Mouse (Mus musculus): ENCODE data around the gene Usp40. TPM values are rescaled to one million over a fixed set of nuclear protein-coding genes. Genes with fewer than 3 reads are reported as not detected.

The Usp40 gene
- polyA plus RNA-seq, 1 experiment: 7.5 TPM

DNA sequence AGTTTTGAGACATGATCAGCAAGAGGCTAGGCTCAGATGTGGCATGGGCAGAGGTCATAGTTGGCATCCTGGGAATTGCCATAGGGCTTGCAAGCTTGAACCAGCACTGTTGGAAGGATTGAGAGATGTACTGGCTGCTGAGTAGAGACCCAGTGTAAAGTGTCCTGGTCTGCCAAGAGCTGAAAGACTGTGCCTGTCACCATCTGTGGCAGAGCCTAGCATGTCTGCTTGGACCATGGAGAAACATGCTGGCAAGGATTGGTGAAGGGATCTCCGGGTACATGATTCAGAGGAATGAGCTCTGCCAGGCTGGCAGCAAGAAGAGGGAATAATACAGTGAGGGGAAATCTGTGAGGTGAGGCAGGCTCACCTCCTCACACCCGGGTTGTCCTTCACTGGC lies 90.3 kb downstream of the Usp40 start:
- Histone ChIP-seq H3K27ac (ENCODE audit: control insufficient read depth, insufficient read depth, low read length) (no peak overlapping the region), H3K4me1 (replicated peaks; ENCODE audit: control insufficient read depth, insufficient read depth, low read length) (no peaks in the 10 kb centered on the region), H3K27me3 (ENCODE audit: control insufficient read depth, insufficient read depth, low read length) (no peaks in the 10 kb centered on the region), H3K36me3 (ENCODE audit: control insufficient read depth, insufficient read depth, low read length) (peaks cover 80% of the 10 kb centered on the region), H3K4me3 (ENCODE audit: control insufficient read depth, insufficient read depth, low read length) (no peak overlapping the region)
- no peak for DNase-seq
- WGBS: 95% methylated on average over 2 of the region's 2 CpGs
- TF ChIP-seq CTCF (IDR thresholded peaks at IDR 0.05; ENCODE audit: borderline replicate concordance, control insufficient read depth, extremely low read depth, insufficient read depth, low read length, poor library complexity) (no peak), POLR2A (IDR thresholded peaks at IDR 0.05; ENCODE audit: control insufficient read depth, extremely low read depth, insufficient read depth, low read length, poor library complexity) (no peak)

DNA sequence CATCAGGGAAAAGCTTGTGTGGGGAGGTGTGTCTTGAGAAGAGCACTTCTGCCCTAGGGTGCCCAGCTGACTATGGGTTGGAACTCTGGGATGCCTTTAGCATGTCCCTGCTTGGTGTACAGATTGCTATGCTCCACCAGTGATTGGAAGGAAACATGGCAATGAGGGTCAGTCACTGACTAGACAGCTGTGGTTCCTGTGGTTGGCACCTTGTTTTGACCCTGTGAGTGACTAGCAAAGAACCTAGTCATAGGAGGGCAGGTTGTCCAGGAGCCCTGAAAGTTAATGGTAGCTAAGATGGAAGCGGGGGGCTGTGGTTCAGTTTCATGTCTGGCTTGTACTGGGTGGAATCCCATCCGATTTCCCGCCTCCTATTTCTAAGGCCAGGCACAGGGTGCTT lies 91.0 kb downstream of the Usp40 start:
- H3K4me3 ChIP-seq (ENCODE audit: control insufficient read depth, insufficient read depth, low read length): no peak overlapping the region
- H3K36me3 ChIP-seq (ENCODE audit: control insufficient read depth, insufficient read depth, low read length): peaks cover 77% of the 10 kb centered on the region
- 98% methylated on average over 3 of the region's 3 CpGs for WGBS
- no peak overlapping the region for H3K27ac ChIP-seq (ENCODE audit: control insufficient read depth, insufficient read depth, low read length)
- no peak for DNase-seq
- H3K4me1 ChIP-seq (replicated peaks; ENCODE audit: control insufficient read depth, insufficient read depth, low read length): no peaks in the 10 kb centered on the region; the same call in 1 of the 2 replicates
- no peaks in the 10 kb centered on the region for H3K27me3 ChIP-seq (ENCODE audit: control insufficient read depth, insufficient read depth, low read length)
- no peak for TF ChIP-seq POLR2A (IDR thresholded peaks at IDR 0.05; ENCODE audit: control insufficient read depth, extremely low read depth, insufficient read depth, low read length, poor library complexity)
- TF ChIP-seq CTCF (IDR thresholded peaks at IDR 0.05; ENCODE audit: borderline replicate concordance, control insufficient read depth, extremely low read depth, insufficient read depth, low read length, poor library complexity): no peak

DNA sequence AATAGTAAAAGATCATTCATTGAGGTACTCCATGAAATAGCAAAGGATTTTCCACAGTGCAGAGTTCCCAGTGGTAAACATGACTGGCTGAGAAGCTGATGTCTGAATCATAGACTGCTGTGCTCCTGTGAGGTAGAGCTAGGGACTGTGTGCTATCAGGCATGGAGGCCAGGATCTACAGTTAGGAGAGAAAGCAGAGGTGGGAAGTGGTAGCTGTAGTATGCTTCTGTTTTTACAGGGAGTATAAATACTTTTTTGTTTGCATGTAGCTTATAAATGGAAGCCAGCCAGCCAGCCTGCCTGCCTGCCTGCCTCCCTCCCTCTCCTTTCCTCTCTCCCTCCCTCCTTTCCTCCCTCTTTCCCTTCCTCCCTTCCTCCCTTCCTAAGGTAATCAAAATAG lies 95.0 kb downstream of the Usp40 start:
- TF ChIP-seq POLR2A (IDR thresholded peaks at IDR 0.05; ENCODE audit: control insufficient read depth, extremely low read depth, insufficient read depth, low read length, poor library complexity): no peak
- TF ChIP-seq CTCF (IDR thresholded peaks at IDR 0.05; ENCODE audit: borderline replicate concordance, control insufficient read depth, extremely low read depth, insufficient read depth, low read length, poor library complexity): no peak
- H3K4me1 ChIP-seq (replicated peaks; ENCODE audit: control insufficient read depth, insufficient read depth, low read length): peaks cover 7% of the 10 kb centered on the region

DNA sequence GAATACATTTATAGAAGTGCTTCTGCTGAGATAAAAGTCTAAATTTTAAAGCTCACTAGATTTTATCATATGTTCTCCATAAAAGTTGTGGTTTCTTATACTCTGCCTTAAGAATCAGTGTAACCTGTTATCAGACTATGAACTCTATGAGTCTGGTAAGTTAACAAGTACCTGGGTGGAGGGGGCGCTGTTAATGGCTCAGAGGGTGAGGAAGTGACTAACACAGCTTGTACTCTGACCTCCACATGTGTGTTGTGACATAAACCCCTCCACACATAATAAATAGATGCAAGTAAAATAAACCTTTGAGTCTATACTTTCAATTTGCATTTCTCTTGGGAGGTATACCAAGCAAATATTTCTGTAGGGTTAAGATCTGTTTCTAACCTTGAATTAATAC lies 97.9 kb downstream of the Usp40 start:
- no peak for TF ChIP-seq CTCF (IDR thresholded peaks at IDR 0.05; ENCODE audit: borderline replicate concordance, control insufficient read depth, extremely low read depth, insufficient read depth, low read length, poor library complexity)
- TF ChIP-seq POLR2A (IDR thresholded peaks at IDR 0.05; ENCODE audit: control insufficient read depth, extremely low read depth, insufficient read depth, low read length, poor library complexity): no peak
- DNase-seq: no peak
- 32% methylated on average over 1 of the region's 1 CpGs for WGBS
- H3K4me3 ChIP-seq (ENCODE audit: control insufficient read depth, insufficient read depth, low read length): no peak overlapping the region
- peaks cover 17% of the 10 kb centered on the region for H3K4me1 ChIP-seq (replicated peaks; ENCODE audit: control insufficient read depth, insufficient read depth, low read length)
- no peaks in the 10 kb centered on the region for H3K27me3 ChIP-seq (ENCODE audit: control insufficient read depth, insufficient read depth, low read length)
- H3K27ac ChIP-seq (ENCODE audit: control insufficient read depth, insufficient read depth, low read length): no peak overlapping the region
- H3K36me3 ChIP-seq (ENCODE audit: control insufficient read depth, insufficient read depth, low read length): peaks cover 34% of the 10 kb centered on the region

More for the DNA sequence above, 95.0 kb downstream of the Usp40 start:
- H3K27ac ChIP-seq (ENCODE audit: control insufficient read depth, insufficient read depth, low read length): no peak overlapping the region
- no peak overlapping the region for H3K4me3 ChIP-seq (ENCODE audit: control insufficient read depth, insufficient read depth, low read length)
- DNase-seq: no peak
- H3K27me3 ChIP-seq (ENCODE audit: control insufficient read depth, insufficient read depth, low read length): no peaks in the 10 kb centered on the region
- peaks cover 62% of the 10 kb centered on the region for H3K36me3 ChIP-seq (ENCODE audit: control insufficient read depth, insufficient read depth, low read length)

DNA sequence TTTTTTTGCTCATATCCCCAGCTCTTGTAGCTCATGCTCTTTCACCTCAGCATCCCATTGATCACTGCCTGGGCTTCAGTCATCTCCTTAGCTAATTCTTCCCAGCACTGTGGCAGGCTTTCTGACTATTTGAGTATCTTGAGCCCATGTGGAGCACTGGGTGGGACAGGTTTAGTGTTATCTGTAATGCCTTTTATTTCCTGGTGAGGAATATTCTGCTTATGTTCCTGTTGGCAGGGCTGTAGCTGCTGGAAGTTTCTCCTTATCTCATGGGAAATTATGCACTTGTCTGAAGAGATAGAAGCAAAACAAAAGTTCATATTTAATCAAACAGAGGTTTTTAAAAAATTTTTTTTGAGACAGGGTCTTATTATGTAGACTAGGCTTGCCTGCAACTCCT lies 98.8 kb downstream of the Usp40 start:
- H3K36me3 ChIP-seq (ENCODE audit: control insufficient read depth, insufficient read depth, low read length): peaks cover 27% of the 10 kb centered on the region
- peaks cover 17% of the 10 kb centered on the region for H3K4me1 ChIP-seq (replicated peaks; ENCODE audit: control insufficient read depth, insufficient read depth, low read length)
- H3K27me3 ChIP-seq (ENCODE audit: control insufficient read depth, insufficient read depth, low read length): no peaks in the 10 kb centered on the region
- H3K4me3 ChIP-seq (ENCODE audit: control insufficient read depth, insufficient read depth, low read length): no peak overlapping the region
- TF ChIP-seq POLR2A (IDR thresholded peaks at IDR 0.05; ENCODE audit: control insufficient read depth, extremely low read depth, insufficient read depth, low read length, poor library complexity) (no peak), CTCF (IDR thresholded peaks at IDR 0.05; ENCODE audit: borderline replicate concordance, control insufficient read depth, extremely low read depth, insufficient read depth, low read length, poor library complexity) (no peak)
- DNase-seq: no peak
- no peak overlapping the region for H3K27ac ChIP-seq (ENCODE audit: control insufficient read depth, insufficient read depth, low read length)

DNA sequence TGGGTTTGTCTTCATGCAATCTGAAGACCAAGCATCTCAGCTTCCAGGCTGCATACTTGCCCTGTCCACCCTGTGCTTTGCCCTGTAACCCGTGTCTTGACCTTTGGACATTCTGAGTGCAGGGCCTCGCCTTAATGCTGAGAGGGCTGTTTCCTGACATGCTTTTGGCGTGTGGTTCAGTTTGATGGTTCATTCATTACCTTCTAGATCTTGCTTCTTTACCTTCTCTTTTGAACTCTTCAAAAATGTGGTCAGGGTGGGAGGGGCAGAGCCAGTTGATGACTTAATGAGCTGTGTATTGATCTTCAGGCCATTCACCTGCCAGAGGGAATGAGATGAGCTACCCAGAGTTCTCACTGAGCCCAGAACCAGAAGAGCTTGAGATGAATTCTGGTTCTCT lies 99.6 kb downstream of the Usp40 start:
- TF ChIP-seq CTCF (IDR thresholded peaks at IDR 0.05; ENCODE audit: borderline replicate concordance, control insufficient read depth, extremely low read depth, insufficient read depth, low read length, poor library complexity) (no peak), POLR2A (IDR thresholded peaks at IDR 0.05; ENCODE audit: control insufficient read depth, extremely low read depth, insufficient read depth, low read length, poor library complexity) (no peak)
- 80% methylated on average over 3 of the region's 3 CpGs for WGBS
- peaks cover 17% of the 10 kb centered on the region for H3K4me1 ChIP-seq (replicated peaks; ENCODE audit: control insufficient read depth, insufficient read depth, low read length)
- H3K36me3 ChIP-seq (ENCODE audit: control insufficient read depth, insufficient read depth, low read length): peaks cover 23% of the 10 kb centered on the region
- no peak overlapping the region for H3K4me3 ChIP-seq (ENCODE audit: control insufficient read depth, insufficient read depth, low read length)
- H3K27ac ChIP-seq (ENCODE audit: control insufficient read depth, insufficient read depth, low read length): no peak overlapping the region
- no peaks in the 10 kb centered on the region for H3K27me3 ChIP-seq (ENCODE audit: control insufficient read depth, insufficient read depth, low read length)
- DNase-seq: no peak

DNA sequence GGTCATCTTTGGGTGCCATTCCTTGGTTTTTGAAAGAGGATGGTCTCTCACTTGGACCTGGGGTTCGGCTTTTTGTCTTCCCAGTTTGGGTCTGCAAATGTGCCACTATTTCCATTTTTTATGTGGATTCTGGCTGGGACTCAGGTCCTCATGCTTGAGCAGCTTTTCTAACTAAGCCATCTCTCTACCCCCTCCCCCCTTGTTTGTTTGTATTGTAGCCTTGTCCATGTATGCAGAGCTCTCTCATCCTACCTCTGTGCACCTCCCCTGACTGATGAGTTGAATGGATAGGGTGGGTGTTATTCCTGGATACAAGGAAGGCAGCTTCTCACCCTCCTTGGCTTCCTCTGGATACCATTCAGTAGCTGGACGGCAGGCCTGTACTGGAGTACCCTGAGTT lies 100.3 kb downstream of the Usp40 start:
- Histone ChIP-seq H3K36me3 (ENCODE audit: control insufficient read depth, insufficient read depth, low read length) (peaks cover 23% of the 10 kb centered on the region), H3K4me1 (replicated peaks; ENCODE audit: control insufficient read depth, insufficient read depth, low read length) (peaks cover 21% of the 10 kb centered on the region), H3K4me3 (ENCODE audit: control insufficient read depth, insufficient read depth, low read length) (no peak overlapping the region), H3K27me3 (ENCODE audit: control insufficient read depth, insufficient read depth, low read length) (no peaks in the 10 kb centered on the region), H3K27ac (ENCODE audit: control insufficient read depth, insufficient read depth, low read length) (no peak overlapping the region)
- no peak for TF ChIP-seq POLR2A (IDR thresholded peaks at IDR 0.05; ENCODE audit: control insufficient read depth, extremely low read depth, insufficient read depth, low read length, poor library complexity)
- no peak for TF ChIP-seq CTCF (IDR thresholded peaks at IDR 0.05; ENCODE audit: borderline replicate concordance, control insufficient read depth, extremely low read depth, insufficient read depth, low read length, poor library complexity)
- no peak for DNase-seq
- whole genome bisulfite sequencing: 98% methylated on average over 2 of the region's 2 CpGs
